Mouse (Mus musculus) MEL (cell line): ENCODE results near the gene Kif20b. TPM values are rescaled to one million over a fixed set of nuclear protein-coding genes. Genes with fewer than 3 reads are reported as not detected.
A peak's percentile ranks its signal among the peaks of the same experiment; 100 is the strongest.

Source experiments
- DNase-seq: peaks from one replicate; pipeline ENCODE4 v3.0.0; 2011; ENCODE audit warnings: low read depth, low spot score
- H3K27ac ChIP-seq: 2 replicates; pipeline ENCODE4 v1.5.1; 2012; ENCODE audit warnings: low read depth, mild to moderate bottlenecking, control low read depth, low read length, moderate library complexity; ENCODE audit not compliant: control insufficient read depth
- H3K27me3 ChIP-seq, 2 experiments: fragments of 150-350 bp in 1 of 2; sonication (generic) in 1 of 2; 2 replicates each; pipeline ENCODE4 v1.6.1; 2012; ENCODE audit warnings: low read length in 2 of 2, mild to moderate bottlenecking in 2 of 2, improper control_type of control experiment in 1 of 2, moderate library complexity in 1 of 2; ENCODE audit not compliant: insufficient read depth in 2 of 2, control insufficient read depth in 1 of 2
- H3K36me3 ChIP-seq, 2 experiments: 2 replicates each; pipeline ENCODE4 v1.6.1; 2012 to 2014; ENCODE audit warnings: low read length in 2 of 2, improper control_type of control experiment in 1 of 2, inconsistent platforms in 1 of 2, mild to moderate bottlenecking in 1 of 2; ENCODE audit not compliant: insufficient read depth in 2 of 2, control insufficient read depth in 1 of 2
- H3K4me1 ChIP-seq, 2 experiments: fragments of 150-350 bp in 1 of 2; sonication (generic) in 1 of 2; 2 replicates each; pipeline ENCODE4 v1.6.1; 2012; ENCODE audit warnings: low read length in 2 of 2, improper control_type of control experiment in 1 of 2, mild to moderate bottlenecking in 1 of 2; ENCODE audit not compliant: insufficient read depth in 2 of 2, control insufficient read depth in 1 of 2
- H3K4me3 ChIP-seq, 2 experiments: fragments of 150-350 bp in 1 of 2; sonication (generic) in 1 of 2; 2 replicates each; pipeline ENCODE4 v1.5.1; 2012; ENCODE audit warnings: low read depth in 2 of 2, low read length in 2 of 2, mild to moderate bottlenecking in 2 of 2, moderate library complexity in 2 of 2, control low read depth in 1 of 2, improper control_type of control experiment in 1 of 2; ENCODE audit not compliant: control insufficient read depth in 1 of 2, insufficient read depth in 1 of 2
- H3K79me2 ChIP-seq: 2 replicates; pipeline ENCODE4 v1.6.1; 2012; ENCODE audit warnings: mild to moderate bottlenecking, low read length, moderate library complexity; ENCODE audit not compliant: control insufficient read depth, poor library complexity, insufficient read depth
- H3K9ac ChIP-seq: 2 replicates; pipeline ENCODE4 v1.6.1; 2012; ENCODE audit warnings: low read depth, mild to moderate bottlenecking, control low read depth, low read length, moderate library complexity; ENCODE audit not compliant: control insufficient read depth, poor library complexity, severe bottlenecking
- H3K9me3 ChIP-seq: fragments of 150-350 bp; sonication (generic); replicated peaks from 2 replicates; pipeline ENCODE4 v1.6.1; 2012; ENCODE audit warnings: mild to moderate bottlenecking, low read length, improper control_type of control experiment, moderate library complexity; ENCODE audit not compliant: insufficient read depth
- BHLHE40 ChIP-seq: IDR thresholded peaks from 2 replicates; pipeline ENCODE4 v1.6.1; 2012; ENCODE audit warnings: low read depth, mild to moderate bottlenecking, inconsistent platforms, low read length, improper control_type of control experiment, borderline replicate concordance
- CHD2 ChIP-seq: IDR thresholded peaks from 2 replicates; pipeline ENCODE4 v1.6.1; 2011; ENCODE audit warnings: low read length, improper control_type of control experiment
- E2F4 ChIP-seq: IDR thresholded peaks from 2 replicates; pipeline ENCODE4 v1.6.1; 2011; ENCODE audit warnings: low read depth, low read length, improper control_type of control experiment, borderline replicate concordance
- EP300 ChIP-seq, 2 experiments: IDR thresholded peaks; 2 replicates each; pipeline ENCODE4 v1.6.1; 2011; ENCODE audit warnings: improper control_type of control experiment in 2 of 2, low read length in 2 of 2, low read depth in 1 of 2, mild to moderate bottlenecking in 1 of 2
- GATA1 ChIP-seq: IDR thresholded peaks from 2 replicates; pipeline ENCODE4 v1.6.1; 2011; ENCODE audit warnings: low read depth, low read length, improper control_type of control experiment
- MAZ ChIP-seq: IDR thresholded peaks from 2 replicates; pipeline ENCODE4 v1.6.1; 2012; ENCODE audit warnings: low read depth, mild to moderate bottlenecking, inconsistent platforms, low read length, improper control_type of control experiment
- MEF2A ChIP-seq: IDR thresholded peaks from 2 replicates; pipeline ENCODE4 v1.6.1; 2014; ENCODE audit warnings: low read depth, mild to moderate bottlenecking, inconsistent platforms, low read length, improper control_type of control experiment; ENCODE audit not compliant: poor library complexity, insufficient replicate concordance, severe bottlenecking; ENCODE audit errors: extremely low read depth
- MXI1 ChIP-seq: IDR thresholded peaks from 2 replicates; pipeline ENCODE4 v1.6.1; 2011; ENCODE audit warnings: mild to moderate bottlenecking, low read depth, low read length, improper control_type of control experiment
- MYB ChIP-seq: IDR thresholded peaks from 2 replicates; pipeline ENCODE4 v1.6.1; 2011; ENCODE audit warnings: mild to moderate bottlenecking, low read depth, low read length, improper control_type of control experiment
- MYC ChIP-seq: IDR thresholded peaks from 2 replicates; pipeline ENCODE4 v1.6.1; 2011; ENCODE audit warnings: low read depth, mild to moderate bottlenecking, low read length, improper control_type of control experiment, moderate library complexity
- NELFE ChIP-seq: IDR thresholded peaks from 2 replicates; pipeline ENCODE4 v1.6.1; 2011; ENCODE audit warnings: low read depth, low read length, improper control_type of control experiment
- POLR2A ChIP-seq, 2 experiments: IDR thresholded peaks; 2 replicates each; pipeline ENCODE4 v1.6.1; 2011 to 2012; ENCODE audit warnings: low read length in 2 of 2, mild to moderate bottlenecking in 2 of 2, control low read depth in 1 of 2, improper control_type of control experiment in 1 of 2, low read depth in 1 of 2, moderate library complexity in 1 of 2; ENCODE audit not compliant: control insufficient read depth in 1 of 2, insufficient read depth in 1 of 2, poor library complexity in 1 of 2
- TAL1 ChIP-seq: IDR thresholded peaks from 2 replicates; pipeline ENCODE4 v1.6.1; 2012; ENCODE audit warnings: mild to moderate bottlenecking, inconsistent platforms, low read length, moderate library complexity, mixed read lengths
- TBP ChIP-seq: IDR thresholded peaks from 2 replicates; pipeline ENCODE4 v1.8.0; 2011; ENCODE audit warnings: low read depth, low read length, improper control_type of control experiment
- USF2 ChIP-seq, 2 experiments: IDR thresholded peaks; 2 replicates each; pipeline ENCODE4 v1.6.1; 2011 to 2012; ENCODE audit warnings: improper control_type of control experiment in 2 of 2, low read length in 2 of 2, borderline replicate concordance in 1 of 2, inconsistent platforms in 1 of 2, low read depth in 1 of 2, mild to moderate bottlenecking in 1 of 2; ENCODE audit not compliant: insufficient read depth in 1 of 2
- polyA plus RNA-seq, 2 experiments: library from polyadenylated mRNA; stranded (reverse) in 1 of 2; unstranded in 1 of 2; fragments of >175 nt in 1 of 2; fragments of >200 nt in 1 of 2; gene quantifications; 2 replicates each; pipeline versions ENCODE4 v1.2.1 to v1.2.4; 2012; ENCODE audit warnings: low replicate concordance in 2 of 2, low read depth in 1 of 2; ENCODE audit not compliant: insufficient read length in 2 of 2, insufficient read depth in 1 of 2, missing spikeins in 1 of 2
- total RNA-seq: library from RNA; depleted of rRNA; stranded (reverse); fragments of 300-350 nt; gene quantifications from 2 replicates; pipeline ENCODE4 v1.2.3, GENCODE M21; 2012

Kif20b gene
- total and polyA plus RNA-seq, 3 experiments = 40.0 to 55.5 (median 41.6) TPM

GRCm38 (mm10) chr19:34921652-34922602 is at the start of gene Kif20b (continued):
- TF ChIP-seq EP300 (IDR thresholded peaks at IDR 0.05; ENCODE audit: low read depth in 1 of 2, low read length in 2 of 2) (no peak), TAL1 (no peak), NELFE (peak; percentile 83)

GRCm38 (mm10) chr19:34876676-34877075 is 45.5 kb upstream of the Kif20b start:
- Histone ChIP-seq H3K27me3 (no peaks in the 10 kb centered on the region), H3K4me3 (no peak overlapping the region), H3K9me3 (no peaks in the 10 kb centered on the region), H3K27ac (no peak overlapping the region), H3K9ac (no peak overlapping the region), H3K4me1 (peaks cover 0 to 20% of the 10 kb centered on the region in 2 experiments), H3K79me2 (peaks cover 52% of the 10 kb centered on the region), H3K36me3 (peaks cover 0 to 21% of the 10 kb centered on the region in 2 experiments; a peak in 2 of 4 replicates)
- TF ChIP-seq MYC (no peak), MAZ (no peak), MXI1 (no peak), POLR2A (IDR thresholded peaks at IDR 0.05; ENCODE audit: control insufficient read depth in 1 of 2, insufficient read depth in 1 of 2, low read depth in 1 of 2, low read length in 2 of 2, poor library complexity in 1 of 2) (no peak), MYB (no peak), TAL1 (no peak), CHD2 (no peak), BHLHE40 (no peak), USF2 (IDR thresholded peaks at IDR 0.05; ENCODE audit: borderline replicate concordance in 1 of 2, insufficient read depth in 1 of 2, low read depth in 1 of 2, low read length in 2 of 2) (no peak), TBP (no peak), MEF2A (no peak), E2F4 (no peak), GATA1 (no peak)
- no peak for DNase-seq
